Mouse (Mus musculus): ENCODE data around the gene Lcp1.

DNA sequence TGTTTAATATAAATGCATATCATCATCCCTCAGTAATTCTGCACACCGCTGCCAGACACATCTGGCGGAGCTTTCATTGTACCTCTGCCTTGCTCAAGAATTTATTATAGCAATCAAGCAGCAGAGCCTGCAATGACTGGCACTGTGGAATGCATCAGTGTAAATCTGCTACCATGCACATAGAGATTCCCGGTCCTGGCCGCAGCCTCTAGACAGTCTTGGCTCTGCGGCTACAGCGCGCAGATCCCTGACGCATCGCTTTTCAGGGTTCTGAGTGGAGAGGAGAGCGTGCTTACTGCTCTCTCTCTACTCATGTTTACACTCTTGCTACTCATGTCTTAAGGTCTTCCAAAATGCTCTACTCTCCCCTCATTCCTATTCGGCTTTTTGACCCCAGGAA is 82.9 kb downstream of the Lcp1 start:
- TF ChIP-seq CTCF (IDR thresholded peaks at IDR 0.05; ENCODE audit: insufficient read depth, low read depth, low read length) = no peak
- no peak for TF ChIP-seq POLR2A (IDR thresholded peaks at IDR 0.05; ENCODE audit: insufficient read depth, low read depth, low read length)

Data from olfactory bulb, adult 2 months (tissue).